Mouse (Mus musculus): ENCODE results near the gene Sncg.
"Not testable (repeated sequence)": the region's sequence is repeated elsewhere in the genome, so short reads cannot be mapped to it uniquely, and the experiment has no call there.

Gene Sncg

GRCm38 (mm10) chr14:34374577-34374976 lies at the start of gene Sncg:
TSS of gene Sncg (minus strand) at chr14:34374789.
- no peak for DNase-seq (ENCODE audit: low read depth)

GRCm38 (mm10) chr14:34421078-34421477 lies 46.5 kb upstream of the Sncg start:
- DNase-seq (ENCODE audit: low read depth) = no peak

- DNase-seq (ENCODE audit: low read depth) = no peak
These were observed 42.9 kb upstream of the Sncg start for GRCm38 (mm10) chr14:34417501-34417900.

GRCm38 (mm10) chr14:34416946-34417345 lies 42.4 kb upstream of the Sncg start:
- not testable (repeated sequence) for DNase-seq (ENCODE audit: low read depth)

GRCm38 (mm10) chr14:34412164-34412896 lies 37.7 kb upstream of the Sncg start:
- DNase-seq (ENCODE audit: low read depth) = no peak

- no peak for DNase-seq (ENCODE audit: low read depth)
These were observed 36.1 kb upstream of the Sncg start for GRCm38 (mm10) chr14:34410716-34411115.

- no peak for DNase-seq (ENCODE audit: low read depth)
These were observed 28.8 kb upstream of the Sncg start for GRCm38 (mm10) chr14:34403424-34403823.

- no peak for DNase-seq (ENCODE audit: low read depth)
These were observed 28.3 kb upstream of the Sncg start for GRCm38 (mm10) chr14:34402871-34403270.

GRCm38 (mm10) chr14:34401135-34401534 lies 26.5 kb upstream of the Sncg start:
- peak; percentile 76 for DNase-seq (ENCODE audit: low read depth)

- no peak for DNase-seq (ENCODE audit: low read depth)
These were observed 25.4 kb upstream of the Sncg start for GRCm38 (mm10) chr14:34400021-34400420.

- no peak for DNase-seq (ENCODE audit: low read depth)
These were observed 24.7 kb upstream of the Sncg start for GRCm38 (mm10) chr14:34399301-34399700.

GRCm38 (mm10) chr14:34398901-34399300 lies 24.3 kb upstream of the Sncg start:
- DNase-seq (ENCODE audit: low read depth) = no peak

GRCm38 (mm10) chr14:34397871-34398270 lies 23.3 kb upstream of the Sncg start:
- DNase-seq (ENCODE audit: low read depth) = no peak

GRCm38 (mm10) chr14:34393295-34393694 lies 18.7 kb upstream of the Sncg start:
- no peak for DNase-seq (ENCODE audit: low read depth)

GRCm38 (mm10) chr14:34382921-34383704 lies 8.5 kb upstream of the Sncg start:
- DNase-seq (ENCODE audit: low read depth) = no peak

- DNase-seq (ENCODE audit: low read depth) = no peak
These were observed 4.2 kb upstream of the Sncg start for GRCm38 (mm10) chr14:34378560-34379331.

GRCm38 (mm10) chr14:34377121-34377520 lies 2.5 kb upstream of the Sncg start:
- DNase-seq (ENCODE audit: low read depth) = no peak

- DNase-seq (ENCODE audit: low read depth) = no peak
These were observed 1.4 kb upstream of the Sncg start for GRCm38 (mm10) chr14:34375941-34376340.

- no peak for DNase-seq (ENCODE audit: low read depth)
These were observed 871 bp upstream of the Sncg start, which contains the start of gene Mmrn2 for GRCm38 (mm10) chr14:34375415-34375904. TSS of gene Mmrn2 (plus strand) at chr14:34375465.

GRCm38 (mm10) chr14:34373581-34373980 lies 1.0 kb downstream of the Sncg start:
- DNase-seq (ENCODE audit: low read depth) = no peak

GRCm38 (mm10) chr14:34372646-34373045 lies 1.9 kb downstream of the Sncg start:
- DNase-seq (ENCODE audit: low read depth) = no peak

GRCm38 (mm10) chr14:34371763-34372162 lies 2.8 kb downstream of the Sncg start:
- DNase-seq (ENCODE audit: low read depth) = no peak
